Mouse (Mus musculus): ENCODE measurements around the gene Atrx. TPM values are rescaled to one million over a fixed set of nuclear protein-coding genes. Genes with fewer than 3 reads are reported as not detected.
"Not testable (repeated sequence)": the region's sequence is repeated elsewhere in the genome, so short reads cannot be mapped to it uniquely, and the experiment has no call there.

The Atrx gene
- polyA plus RNA-seq, 1 experiment = 7.9 TPM

GRCm38 (mm10) chrX:105923896-105924295 lies 5.3 kb downstream of the Atrx start:
- Histone ChIP-seq H3K36me3 (ENCODE audit: control insufficient read depth, insufficient read depth) (peaks cover 3% of the 10 kb centered on the region), H3ac (ENCODE audit: control insufficient read depth, insufficient read length, low read depth) (no peak overlapping the region), H3K79me3 (ENCODE audit: low read depth) (peaks cover 86% of the 10 kb centered on the region), H3K27me3 (ENCODE audit: control insufficient read depth, insufficient read depth, insufficient read length) (no peaks in the 10 kb centered on the region), H3K4me3 (ENCODE audit: insufficient read depth, poor library complexity, severe bottlenecking) (no peak overlapping the region), H3K79me2 (ENCODE audit: control insufficient read depth, insufficient read depth) (peaks cover 100% of the 10 kb centered on the region)
- TF ChIP-seq FOSL1 (IDR thresholded peaks at IDR 0.05; ENCODE audit: insufficient read depth, low read length, poor library complexity, severe bottlenecking) (no peak), MYOD1 (IDR thresholded peaks at IDR 0.05; ENCODE audit: control insufficient read depth, insufficient read length, low read depth) (no peak), USF1 (IDR thresholded peaks at IDR 0.05; ENCODE audit: low read depth) (no peak), MYOG (IDR thresholded peaks at IDR 0.05; ENCODE audit: control insufficient read depth, extremely low read depth, insufficient read length) (no peak), CEBPB (IDR thresholded peaks at IDR 0.05; ENCODE audit: low read depth) (no peak), MAX (IDR thresholded peaks at IDR 0.05) (no peak), CTCF (IDR thresholded peaks at IDR 0.05; ENCODE audit: control insufficient read depth, insufficient read depth, insufficient read length) (no peak)

- not testable (repeated sequence) for H3ac ChIP-seq (ENCODE audit: control insufficient read depth, insufficient read length, low read depth); H3K4me3 ChIP-seq (ENCODE audit: insufficient read depth, poor library complexity, severe bottlenecking); H3K36me3 ChIP-seq (ENCODE audit: control insufficient read depth, insufficient read depth); H3K27me3 ChIP-seq (ENCODE audit: control insufficient read depth, insufficient read depth, insufficient read length)
- Histone ChIP-seq H3K79me3 (ENCODE audit: low read depth) (peaks cover 88% of the 10 kb centered on the region), H3K79me2 (ENCODE audit: control insufficient read depth, insufficient read depth) (peaks cover 100% of the 10 kb centered on the region)
Measured at GRCm38 (mm10) chrX:105922986-105923385, 6.2 kb downstream of the Atrx start.

GRCm38 (mm10) chrX:105921421-105921820 lies 7.8 kb downstream of the Atrx start:
- no peak for TF ChIP-seq FOSL1 (IDR thresholded peaks at IDR 0.05; ENCODE audit: insufficient read depth, low read length, poor library complexity, severe bottlenecking)
- TF ChIP-seq USF1 (IDR thresholded peaks at IDR 0.05; ENCODE audit: low read depth) = no peak
- TF ChIP-seq MYOG (IDR thresholded peaks at IDR 0.05; ENCODE audit: control insufficient read depth, extremely low read depth, insufficient read length) = no peak
- no peak for TF ChIP-seq MAX (IDR thresholded peaks at IDR 0.05)
- TF ChIP-seq CTCF (IDR thresholded peaks at IDR 0.05; ENCODE audit: control insufficient read depth, insufficient read depth, insufficient read length) = no peak
- no peak for TF ChIP-seq MYOD1 (IDR thresholded peaks at IDR 0.05; ENCODE audit: control insufficient read depth, insufficient read length, low read depth)
- no peak for TF ChIP-seq CEBPB (IDR thresholded peaks at IDR 0.05; ENCODE audit: low read depth)
- H3K36me3 ChIP-seq (ENCODE audit: control insufficient read depth, insufficient read depth) = no peaks in the 10 kb centered on the region
- H3ac ChIP-seq (ENCODE audit: control insufficient read depth, insufficient read length, low read depth) = no peak overlapping the region
- H3K27me3 ChIP-seq (ENCODE audit: control insufficient read depth, insufficient read depth, insufficient read length) = no peaks in the 10 kb centered on the region
- H3K79me3 ChIP-seq (ENCODE audit: low read depth) = peaks cover 88% of the 10 kb centered on the region
- H3K79me2 ChIP-seq (ENCODE audit: control insufficient read depth, insufficient read depth) = peaks cover 100% of the 10 kb centered on the region
- H3K4me3 ChIP-seq (ENCODE audit: insufficient read depth, poor library complexity, severe bottlenecking) = no peak overlapping the region

- TF ChIP-seq MAX (IDR thresholded peaks at IDR 0.05) (no peak), MYOG (IDR thresholded peaks at IDR 0.05; ENCODE audit: control insufficient read depth, extremely low read depth, insufficient read length) (no peak), CTCF (IDR thresholded peaks at IDR 0.05; ENCODE audit: control insufficient read depth, insufficient read depth, insufficient read length) (no peak), USF1 (IDR thresholded peaks at IDR 0.05; ENCODE audit: low read depth) (no peak), FOSL1 (IDR thresholded peaks at IDR 0.05; ENCODE audit: insufficient read depth, low read length, poor library complexity, severe bottlenecking) (no peak), MYOD1 (IDR thresholded peaks at IDR 0.05; ENCODE audit: control insufficient read depth, insufficient read length, low read depth) (no peak), CEBPB (IDR thresholded peaks at IDR 0.05; ENCODE audit: low read depth) (no peak)
- Histone ChIP-seq H3K27me3 (ENCODE audit: control insufficient read depth, insufficient read depth, insufficient read length) (no peaks in the 10 kb centered on the region), H3K36me3 (ENCODE audit: control insufficient read depth, insufficient read depth) (no peaks in the 10 kb centered on the region), H3K79me3 (ENCODE audit: low read depth) (peaks cover 89% of the 10 kb centered on the region), H3ac (ENCODE audit: control insufficient read depth, insufficient read length, low read depth) (no peak overlapping the region), H3K79me2 (ENCODE audit: control insufficient read depth, insufficient read depth) (peaks cover 100% of the 10 kb centered on the region), H3K4me3 (ENCODE audit: insufficient read depth, poor library complexity, severe bottlenecking) (no peak overlapping the region)
Measured at GRCm38 (mm10) chrX:105911728-105912127, 17.5 kb downstream of the Atrx start.

GRCm38 (mm10) chrX:105901611-105902010 lies 27.6 kb downstream of the Atrx start:
- Histone ChIP-seq H3K4me3 (ENCODE audit: insufficient read depth, poor library complexity, severe bottlenecking) (no peak overlapping the region), H3K79me3 (ENCODE audit: low read depth) (peaks cover 70% of the 10 kb centered on the region), H3K27me3 (ENCODE audit: control insufficient read depth, insufficient read depth, insufficient read length) (no peaks in the 10 kb centered on the region), H3K36me3 (ENCODE audit: control insufficient read depth, insufficient read depth) (no peaks in the 10 kb centered on the region), H3ac (ENCODE audit: control insufficient read depth, insufficient read length, low read depth) (no peak overlapping the region), H3K79me2 (ENCODE audit: control insufficient read depth, insufficient read depth) (peaks cover 89% of the 10 kb centered on the region)
- no peak for TF ChIP-seq FOSL1 (IDR thresholded peaks at IDR 0.05; ENCODE audit: insufficient read depth, low read length, poor library complexity, severe bottlenecking)
- TF ChIP-seq MYOD1 (IDR thresholded peaks at IDR 0.05; ENCODE audit: control insufficient read depth, insufficient read length, low read depth) = no peak
- no peak for TF ChIP-seq USF1 (IDR thresholded peaks at IDR 0.05; ENCODE audit: low read depth)
- no peak for TF ChIP-seq CEBPB (IDR thresholded peaks at IDR 0.05; ENCODE audit: low read depth)
- no peak for TF ChIP-seq MAX (IDR thresholded peaks at IDR 0.05)
- TF ChIP-seq MYOG (IDR thresholded peaks at IDR 0.05; ENCODE audit: control insufficient read depth, extremely low read depth, insufficient read length) = no peak
- no peak for TF ChIP-seq CTCF (IDR thresholded peaks at IDR 0.05; ENCODE audit: control insufficient read depth, insufficient read depth, insufficient read length)

GRCm38 (mm10) chrX:105886921-105887320 lies 42.3 kb downstream of the Atrx start:
- peaks cover 26% of the 10 kb centered on the region for H3K79me2 ChIP-seq (ENCODE audit: control insufficient read depth, insufficient read depth)
- TF ChIP-seq MYOG (IDR thresholded peaks at IDR 0.05; ENCODE audit: control insufficient read depth, extremely low read depth, insufficient read length) = no peak
- TF ChIP-seq MAX (IDR thresholded peaks at IDR 0.05) = no peak
- TF ChIP-seq CEBPB (IDR thresholded peaks at IDR 0.05; ENCODE audit: low read depth) = no peak
- no peak for TF ChIP-seq FOSL1 (IDR thresholded peaks at IDR 0.05; ENCODE audit: insufficient read depth, low read length, poor library complexity, severe bottlenecking)
- H3K79me3 ChIP-seq (ENCODE audit: low read depth) = peaks cover 12% of the 10 kb centered on the region
- no peaks in the 10 kb centered on the region for H3K27me3 ChIP-seq (ENCODE audit: control insufficient read depth, insufficient read depth, insufficient read length)
- H3K36me3 ChIP-seq (ENCODE audit: control insufficient read depth, insufficient read depth) = peaks cover 7% of the 10 kb centered on the region
- H3ac ChIP-seq (ENCODE audit: control insufficient read depth, insufficient read length, low read depth) = no peak overlapping the region
- no peak overlapping the region for H3K4me3 ChIP-seq (ENCODE audit: insufficient read depth, poor library complexity, severe bottlenecking)

Data from C2C12 (cell line).